Mouse (Mus musculus): Measurements from ENCODE around the gene Slc25a53. TPM values are rescaled to one million over a fixed set of nuclear protein-coding genes. Genes with fewer than 3 reads are reported as not detected.

The Slc25a53 gene
- 16.5 TPM for total RNA-seq (2023)

DNA sequence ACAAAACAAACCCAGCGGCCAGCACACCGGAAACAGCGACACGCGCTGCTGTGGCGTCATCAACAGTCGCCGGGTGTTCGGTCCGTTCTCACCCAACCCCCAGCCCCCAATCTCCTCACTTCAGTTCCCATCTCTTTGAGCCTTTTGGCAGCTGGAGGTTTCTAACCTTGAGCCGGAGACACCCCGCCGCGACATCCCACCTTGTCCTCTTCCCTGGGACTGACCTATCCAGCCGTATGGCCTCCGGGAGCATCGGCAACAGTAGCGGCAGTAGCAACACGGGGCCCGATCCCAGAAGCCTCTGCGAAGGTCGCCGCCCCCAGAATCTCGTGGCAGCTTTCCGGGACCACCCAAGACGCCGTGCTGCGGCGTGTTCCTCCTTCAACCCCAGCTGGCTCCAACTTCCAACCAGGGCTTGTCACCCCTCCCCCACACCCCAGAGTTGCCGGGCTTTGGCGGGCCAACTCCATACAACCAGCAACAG, at the start of gene Slc25a53:
Gene Slc25a53, minus strand, starts transcription at position 303 of the 484 bp plus-strand sequence.

GRCm38 (mm10) chrX:137049425-137050225, 11.5 kb upstream of the Slc25a53 start, which contains the start of gene Fam199x:
Fam199x (plus strand) TSS chrX:137049594.

DNA sequence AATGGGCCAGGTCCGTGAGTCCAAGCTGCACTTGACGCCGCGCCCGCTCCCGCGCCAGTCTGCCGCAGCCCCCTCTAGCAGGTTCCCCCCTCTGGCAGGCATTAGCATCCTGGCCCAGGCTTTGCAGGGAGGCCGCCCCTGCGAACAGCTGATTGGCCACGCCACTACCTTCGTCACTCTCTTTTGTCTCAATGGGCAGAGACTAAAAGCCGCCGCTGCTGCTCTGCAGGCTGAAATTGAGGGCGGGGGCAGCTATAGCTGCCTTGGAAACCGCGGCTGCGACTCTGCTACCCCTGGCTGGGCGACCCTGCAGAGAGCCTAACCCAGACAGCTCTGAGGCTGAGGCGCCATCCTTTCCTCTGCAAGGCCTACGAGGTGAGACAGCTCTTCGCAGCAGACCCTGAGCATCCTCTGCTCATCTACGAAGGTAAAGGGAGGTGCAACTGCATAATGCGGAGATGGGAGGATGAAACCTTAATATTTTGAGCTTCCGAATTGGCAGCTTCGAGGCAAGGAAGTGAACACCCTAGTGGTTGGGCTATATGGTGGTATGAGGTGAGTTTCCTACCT, 45.0 kb downstream of the Slc25a53 start, which contains the start of gene Zcchc18:
Gene Zcchc18, plus strand, starts transcription at position 178 of the 570 bp plus-strand sequence.

DNA sequence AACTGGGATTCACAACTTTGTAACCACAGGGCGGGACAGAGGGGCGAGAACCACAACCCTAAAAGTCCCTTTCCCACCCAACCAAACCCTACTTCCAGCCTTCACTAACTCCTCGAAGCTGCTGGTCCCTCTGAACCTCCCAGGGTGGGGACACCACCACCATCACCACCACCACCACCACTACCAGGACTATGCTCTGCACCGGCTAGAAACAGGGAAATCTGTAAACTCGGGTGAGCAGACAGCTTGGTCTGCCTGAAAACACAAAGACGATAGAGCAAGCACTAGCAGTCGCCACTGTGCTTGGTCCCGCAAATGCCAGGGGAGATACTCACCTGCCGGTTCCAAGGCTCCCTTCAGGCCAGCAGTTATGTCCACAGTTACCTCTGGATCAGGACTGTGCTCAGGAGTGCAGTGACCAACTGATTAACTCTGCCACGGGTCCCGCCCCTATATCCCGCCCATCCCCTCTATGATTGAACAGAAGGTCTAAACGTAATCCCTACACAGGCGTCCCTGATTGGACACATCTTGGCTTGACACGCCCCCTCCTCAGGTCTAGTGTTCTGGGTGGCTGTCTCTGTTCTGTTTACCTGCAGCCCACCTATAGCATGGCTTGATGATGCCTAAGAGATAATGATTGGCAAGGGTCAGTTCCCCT, 61.5 kb downstream of the Slc25a53 start, which contains the start of the genes Tmsb15l and Tmsb15b1:
Gene Tmsb15l, minus strand, starts transcription at position 446 of the 661 bp plus-strand sequence.
Gene Tmsb15b1, minus strand, starts transcription at position 451 of the 661 bp plus-strand sequence.

DNA sequence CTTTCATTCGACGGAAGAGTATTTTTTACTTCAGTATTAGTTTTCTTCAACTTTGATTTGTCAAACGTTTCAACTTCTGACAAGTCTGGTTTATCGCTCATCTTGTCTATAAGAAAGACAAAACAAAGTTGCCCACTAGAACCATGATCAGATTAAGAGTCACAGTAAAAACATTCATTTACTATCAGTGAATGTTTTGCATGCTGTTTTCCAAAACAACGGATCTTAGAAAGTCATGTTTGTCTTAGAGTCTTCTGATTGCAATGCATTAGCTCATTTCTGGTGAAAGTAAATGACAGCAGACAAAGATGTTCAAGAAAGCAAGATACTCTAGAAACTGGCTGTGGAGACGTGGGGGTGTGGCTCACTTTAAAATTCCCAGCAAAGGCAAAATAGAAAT, 62.7 kb downstream of the Slc25a53 start, which contains the start of gene Tmsb15b2:
Gene Tmsb15b2, minus strand, starts transcription at position 101 of the 400 bp plus-strand sequence.

Other genes starting within 250 kb of the Slc25a53 start
- gene Plp1, start 215.6 kb downstream of the Slc25a53 start, total RNA-seq (2023) = 4.8 TPM
- not detected for gene Rab9b, start 169.5 kb downstream of the Slc25a53 start, total RNA-seq (2023)
- not detected for gene H2bfm, start 111.0 kb downstream of the Slc25a53 start, total RNA-seq (2023)
- gene Tmsb15b2, start 62.8 kb downstream of the Slc25a53 start, total RNA-seq (2023) = 7.5 TPM
- 0.98 TPM for gene Tmsb15l, start 61.4 kb downstream of the Slc25a53 start, total RNA-seq (2023)
- gene Tmsb15b1, start 61.4 kb downstream of the Slc25a53 start, total RNA-seq (2023) = 3.5 TPM
- gene Zcchc18, start 45.1 kb downstream of the Slc25a53 start, total RNA-seq (2023) = 1.7 TPM
- 7.3 TPM for gene Fam199x, start 11.3 kb upstream of the Slc25a53 start, total RNA-seq (2023)
- gene Esx1, start 83.8 kb upstream of the Slc25a53 start, total RNA-seq (2023) = not detected